Mouse (Mus musculus): ENCODE measurements at regions not wholly inside any gene's neighbourhood (a gene's known extent, or its start where the extent isn't known, plus 50 kb on each side); places are given as distances from the start of the nearest gene placed in this dataset.

DNA sequence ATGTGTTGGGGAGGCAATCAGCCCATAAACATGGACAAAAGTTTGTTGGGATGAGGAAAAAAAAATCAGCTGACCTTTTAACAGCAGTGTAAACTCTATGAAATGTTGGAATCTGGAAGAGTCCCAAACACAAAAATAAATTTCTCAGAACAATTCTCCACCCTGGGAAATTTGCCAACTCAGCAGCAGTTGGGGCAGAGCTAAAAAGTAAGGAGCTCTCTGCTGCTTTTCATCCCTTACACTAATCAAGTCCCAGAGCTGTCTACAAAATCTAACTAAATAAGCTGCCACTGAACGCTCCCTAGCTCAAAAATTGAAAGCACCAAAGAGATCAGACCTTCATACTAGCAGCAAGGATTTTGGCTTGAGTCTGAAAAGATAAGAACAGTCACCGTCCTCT lies 176.6 kb upstream of the Egflam start:
- DNase-seq: no peak

- DNase-seq: no peak
These were observed 180.2 kb upstream of the Egflam start for GRCm38 (mm10) chr15:7578439-7578838.

- DNase-seq: no peak
These were observed 189.0 kb upstream of the Egflam start for GRCm38 (mm10) chr15:7587210-7587609.

GRCm38 (mm10) chr15:7591486-7591885 lies 193.3 kb upstream of the Egflam start:
- no peak for DNase-seq

GRCm38 (mm10) chr15:7597335-7597734 lies 199.1 kb upstream of the Egflam start:
- DNase-seq: no peak

- no peak for DNase-seq
These were observed 199.6 kb upstream of the Egflam start for GRCm38 (mm10) chr15:7597805-7598204.

DNA sequence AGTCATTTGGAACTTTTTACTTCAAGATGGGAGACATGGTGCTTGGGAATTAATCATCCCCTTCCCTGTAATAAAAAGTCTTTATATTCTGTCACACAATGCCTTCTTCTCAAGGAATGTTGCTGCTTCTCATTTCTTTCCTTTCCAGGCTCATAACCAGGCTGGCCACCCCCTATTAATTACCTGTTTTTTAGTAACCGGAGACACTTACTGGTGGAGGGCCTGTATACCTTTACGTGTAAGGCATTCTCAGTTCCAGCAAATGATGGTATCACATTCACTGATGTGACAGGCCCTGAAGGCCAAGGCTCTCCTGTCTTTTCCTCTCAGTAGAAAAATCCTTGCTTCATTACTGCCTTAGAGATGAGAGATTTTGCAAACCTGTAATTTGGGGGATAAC lies 203.3 kb upstream of the Egflam start:
- no peak for DNase-seq

DNA sequence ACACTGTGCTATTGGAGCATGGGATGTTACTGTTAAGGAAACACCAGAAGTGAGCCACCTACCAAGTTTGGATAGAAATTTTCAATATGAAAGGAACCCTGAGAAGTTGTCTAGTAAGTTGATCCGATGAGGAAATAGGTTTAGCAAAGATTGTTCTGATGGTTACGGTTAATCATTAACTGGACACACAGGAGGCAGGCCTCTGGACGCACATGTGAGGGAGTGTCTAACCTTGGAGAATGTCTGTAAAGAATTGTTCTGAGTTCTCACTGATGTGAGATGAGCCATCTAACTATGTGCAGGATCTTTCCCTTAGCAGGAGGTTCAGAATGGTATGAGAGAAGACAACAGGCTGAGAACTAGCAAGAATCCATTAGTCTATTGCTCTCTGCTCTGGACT lies 205.8 kb upstream of the Gdnf start:
- no peak for DNase-seq

GRCm38 (mm10) chr15:7617954-7618353 lies 192.7 kb upstream of the Gdnf start:
- no peak for DNase-seq

DNA sequence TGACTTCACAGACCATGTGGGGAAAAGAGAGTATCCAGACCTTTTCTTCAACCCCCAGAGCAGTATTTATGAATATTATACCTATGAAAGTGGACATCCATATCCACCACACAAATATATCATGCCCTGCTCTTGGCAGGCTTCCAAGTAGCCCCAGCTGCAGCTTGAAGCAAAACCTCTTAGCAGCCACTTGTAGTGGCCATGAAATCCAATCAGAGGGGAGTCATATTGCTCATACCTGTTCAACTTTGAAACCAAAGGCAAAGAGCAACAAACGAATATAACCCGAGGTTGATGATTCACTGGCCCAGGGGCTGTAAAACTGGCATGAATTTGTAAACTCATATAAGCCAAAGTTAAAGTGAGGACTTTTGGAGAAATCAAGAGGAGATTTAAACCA lies 187.6 kb upstream of the Gdnf start:
- no peak for DNase-seq

- no peak for DNase-seq
These were observed 185.8 kb upstream of the Gdnf start for GRCm38 (mm10) chr15:7624689-7625472.

DNA sequence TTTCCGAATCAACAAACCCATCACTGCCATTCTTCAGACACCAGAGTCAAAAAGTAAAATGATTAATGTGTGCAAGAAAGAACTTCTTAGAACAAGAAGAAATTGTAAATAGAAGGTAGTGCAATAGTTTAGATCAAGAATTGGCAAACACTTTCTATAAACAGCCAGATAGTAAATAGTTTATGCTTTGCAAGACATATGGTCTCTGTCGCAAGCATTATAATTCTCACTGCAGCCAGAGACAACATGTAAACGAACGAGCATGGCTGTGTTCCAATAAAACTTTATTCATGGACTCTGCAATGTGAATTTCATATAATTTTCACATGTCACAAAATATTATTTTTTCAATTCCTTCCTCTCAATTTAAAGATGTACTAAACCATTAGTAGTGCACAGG lies 180.8 kb upstream of the Gdnf start:
- DNase-seq: no peak

DNA sequence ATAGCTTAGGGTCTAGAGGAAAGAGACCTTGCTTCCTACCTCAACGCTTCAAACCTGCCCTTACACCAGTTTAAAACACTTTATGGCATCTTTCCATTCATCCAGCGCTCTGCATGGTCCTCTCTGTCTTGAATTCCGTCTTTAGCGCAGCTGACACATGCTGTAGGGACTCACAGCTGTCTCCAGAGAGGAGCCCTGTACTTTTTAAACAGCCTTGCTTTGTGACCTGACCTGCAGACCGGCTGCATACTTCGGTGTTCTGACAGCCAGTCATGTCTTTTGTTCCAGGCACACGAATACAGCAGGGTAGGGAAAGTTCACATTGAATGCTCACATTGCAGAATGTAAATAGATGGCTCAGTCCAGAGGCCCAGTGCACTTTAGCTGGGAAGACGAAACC lies 175.4 kb upstream of the Gdnf start:
- no peak for DNase-seq

DNA sequence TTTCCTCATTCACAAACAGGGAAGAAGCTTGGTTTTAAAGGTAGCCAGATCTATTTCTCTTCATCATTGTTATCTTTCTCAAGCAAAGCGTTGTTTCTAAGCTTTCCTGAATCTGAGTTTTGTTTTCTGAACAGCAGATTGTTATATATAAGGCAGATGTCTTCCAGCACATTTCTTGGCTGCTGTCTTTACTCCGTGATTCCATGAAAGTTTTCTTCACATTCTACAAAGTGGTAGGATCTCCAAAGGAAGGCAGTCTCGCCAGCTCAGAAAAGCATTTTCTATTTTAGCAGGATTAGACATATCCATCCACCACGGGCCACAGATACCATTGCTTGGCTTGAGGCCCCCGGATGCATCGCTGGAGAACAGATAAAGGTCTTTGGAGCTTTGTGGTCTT lies 171.2 kb upstream of the Gdnf start:
- DNase-seq: no peak

- no peak for DNase-seq
These were observed 168.6 kb upstream of the Gdnf start for GRCm38 (mm10) chr15:7642075-7642474.

DNA sequence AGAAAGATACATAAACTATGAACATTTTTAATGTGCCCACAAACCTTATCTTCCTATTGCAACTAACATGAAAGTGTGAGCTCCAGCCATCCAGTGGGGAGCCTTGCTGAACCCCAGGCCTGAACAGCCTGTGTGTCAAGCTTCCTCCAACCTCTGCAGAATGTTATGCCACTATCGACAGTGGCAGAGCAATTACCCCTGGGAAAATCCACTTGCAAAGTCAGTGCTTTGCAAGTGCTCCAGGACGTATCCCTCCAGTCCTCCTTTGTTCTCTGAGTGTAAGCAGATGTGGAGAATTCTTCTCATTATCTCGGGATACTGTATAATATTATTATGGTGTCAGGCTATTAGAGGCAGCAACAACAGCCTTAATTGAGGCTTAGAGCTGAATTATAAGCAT lies 159.9 kb upstream of the Gdnf start:
- DNase-seq: no peak

- DNase-seq: no peak
These were observed 146.8 kb upstream of the Gdnf start for GRCm38 (mm10) chr15:7663888-7664287.

- DNase-seq: no peak
These were observed 141.0 kb upstream of the Gdnf start for GRCm38 (mm10) chr15:7669631-7670030.

- no peak for DNase-seq
These were observed 133.7 kb upstream of the Gdnf start for GRCm38 (mm10) chr15:7676970-7677369.

DNA sequence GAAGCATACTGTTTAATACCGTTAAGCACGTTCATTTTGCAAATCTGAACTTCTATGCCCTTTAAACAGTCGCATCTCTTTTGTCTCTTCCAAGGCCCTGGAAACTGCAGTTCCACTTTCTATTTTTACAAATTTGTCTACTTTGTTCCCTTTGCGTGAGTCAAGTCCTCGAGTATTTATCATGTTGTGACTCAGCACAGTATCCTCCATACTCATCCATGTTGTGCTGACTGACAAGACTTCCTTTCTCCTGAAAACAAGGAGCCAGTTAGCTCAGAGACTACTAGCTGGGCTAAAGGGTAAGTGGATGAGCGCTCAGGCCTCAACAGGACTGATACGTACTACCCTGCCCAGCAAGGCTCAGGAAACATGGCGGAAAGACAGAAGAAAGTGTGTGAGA lies 131.9 kb upstream of the Gdnf start:
- DNase-seq: no peak

DNA sequence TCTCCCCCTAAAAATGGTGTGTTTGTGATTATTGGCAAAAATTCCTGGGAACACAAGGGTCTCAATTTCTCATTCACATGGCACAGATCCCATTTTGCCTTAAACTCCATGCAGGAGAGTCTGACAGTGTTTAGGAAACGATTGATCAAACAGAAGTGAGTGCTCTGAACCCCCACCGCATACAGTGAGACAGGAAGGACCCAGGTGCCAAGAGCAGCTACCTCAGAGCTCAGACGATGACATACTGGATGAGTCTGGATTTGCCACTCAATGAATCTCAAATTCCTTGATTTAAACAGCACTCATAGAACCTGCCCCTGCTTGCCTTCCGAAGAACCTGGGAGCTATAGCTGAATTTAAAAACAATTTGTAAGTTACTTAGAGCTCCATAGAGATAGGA lies 129.6 kb upstream of the Gdnf start:
- no peak for DNase-seq

DNA sequence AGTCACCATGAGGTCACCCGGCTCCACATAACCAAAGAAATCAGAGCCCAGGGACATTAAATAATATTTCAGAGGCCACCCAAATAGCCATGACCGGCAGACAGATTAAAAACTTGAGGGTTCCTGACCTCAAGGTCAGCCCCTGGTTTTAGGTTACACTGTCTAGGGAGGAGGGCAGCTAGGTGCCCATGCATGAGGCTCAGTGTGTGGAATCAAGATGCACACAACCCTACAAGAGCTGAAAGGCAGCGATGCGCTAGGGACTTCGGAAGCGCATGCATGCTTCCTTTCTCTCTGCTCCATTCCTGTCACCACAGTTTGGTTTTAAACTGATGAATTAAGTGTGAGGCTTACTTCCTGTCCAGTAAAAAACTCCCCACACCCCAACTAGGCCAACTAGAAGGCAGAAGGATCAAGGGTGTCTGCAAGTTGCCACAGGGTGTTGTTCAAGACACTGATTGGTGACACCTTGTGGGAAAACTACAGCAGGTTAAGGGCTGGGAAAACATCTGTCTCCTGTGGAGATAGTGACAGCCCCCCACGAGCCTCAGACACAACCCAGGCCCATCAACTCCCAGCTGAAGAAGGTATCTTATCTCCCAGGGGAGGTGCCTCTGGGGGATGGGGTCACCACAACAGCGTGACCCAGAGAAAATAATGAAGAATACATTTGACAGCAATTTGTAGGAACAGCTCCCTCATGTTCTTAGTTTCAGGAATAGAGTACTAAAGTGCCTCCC lies 127.2 kb upstream of the Gdnf start:
- DNase-seq: no peak

- no peak for DNase-seq
These were observed 119.4 kb upstream of the Gdnf start for GRCm38 (mm10) chr15:7691251-7691650.

DNA sequence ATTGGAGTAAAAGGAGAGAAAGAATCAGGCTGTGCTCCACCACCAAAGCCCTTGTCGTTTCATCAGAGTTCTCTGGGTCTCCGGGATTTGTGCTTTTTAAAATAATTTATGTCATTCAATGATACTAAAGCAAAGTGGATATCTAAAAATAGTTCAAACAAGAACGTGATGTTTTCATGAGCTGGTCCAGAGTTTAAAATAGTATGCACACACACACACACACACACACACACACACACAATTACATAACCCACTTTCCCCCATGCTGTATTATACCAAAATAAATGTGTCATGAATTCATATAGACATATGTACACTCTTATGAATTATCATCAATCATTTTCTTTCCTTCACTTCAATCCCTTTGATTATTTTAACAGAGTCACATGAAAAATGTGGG lies 118.5 kb upstream of the Gdnf start:
- DNase-seq: no peak

- no peak for DNase-seq
These were observed 116.6 kb upstream of the Gdnf start for GRCm38 (mm10) chr15:7694037-7694436.
